Mouse (Mus musculus): ENCODE measurements around the gene Psme3. TPM values are rescaled to one million over a fixed set of nuclear protein-coding genes. Genes with fewer than 3 reads are reported as not detected.

Psme3 gene
- polyA plus RNA-seq, 1 experiment, result 89.9 TPM

DNA sequence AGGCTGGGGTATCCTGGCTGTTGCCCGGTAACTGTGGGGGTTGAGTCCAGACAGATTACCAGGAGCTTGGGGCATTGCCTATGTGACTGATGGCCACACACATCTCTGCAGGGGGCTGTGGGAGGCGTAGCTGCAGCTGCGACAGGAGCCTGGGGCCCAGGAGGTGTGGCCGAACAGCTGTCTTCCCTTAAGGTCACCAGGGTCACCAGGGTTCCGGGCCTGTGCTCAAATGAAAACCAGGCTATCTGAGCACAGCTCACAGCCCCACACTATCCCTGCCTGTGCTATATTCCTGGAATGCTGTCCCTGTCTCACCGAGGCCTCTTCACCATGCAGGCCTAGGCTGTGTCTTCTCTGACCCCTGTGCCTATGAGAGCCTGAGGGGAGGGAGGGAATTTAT, 18.5 kb downstream of the Psme3 start:
- Histone ChIP-seq H3K27me3 (ENCODE audit: control insufficient read depth, insufficient read depth, insufficient read length) (no peaks in the 10 kb centered on the region), H3ac (ENCODE audit: control insufficient read depth, insufficient read length, low read depth) (no peak overlapping the region), H3K4me3 (ENCODE audit: insufficient read depth, poor library complexity, severe bottlenecking) (no peak overlapping the region), H3K79me2 (ENCODE audit: control insufficient read depth, insufficient read depth) (no peaks in the 10 kb centered on the region), H3K36me3 (ENCODE audit: control insufficient read depth, insufficient read depth) (no peaks in the 10 kb centered on the region), H3K79me3 (ENCODE audit: low read depth) (no peaks in the 10 kb centered on the region)
- TF ChIP-seq FOSL1 (IDR thresholded peaks at IDR 0.05; ENCODE audit: insufficient read depth, low read length, poor library complexity, severe bottlenecking) (no peak), MYOD1 (IDR thresholded peaks at IDR 0.05; ENCODE audit: control insufficient read depth, insufficient read length, low read depth) (no peak), CTCF (IDR thresholded peaks at IDR 0.05; ENCODE audit: control insufficient read depth, insufficient read depth, insufficient read length) (no peak), CEBPB (IDR thresholded peaks at IDR 0.05; ENCODE audit: low read depth) (no peak), USF1 (IDR thresholded peaks at IDR 0.05; ENCODE audit: low read depth) (no peak), MYOG (IDR thresholded peaks at IDR 0.05; ENCODE audit: control insufficient read depth, extremely low read depth, insufficient read length) (no peak), MAX (IDR thresholded peaks at IDR 0.05) (no peak)

DNA sequence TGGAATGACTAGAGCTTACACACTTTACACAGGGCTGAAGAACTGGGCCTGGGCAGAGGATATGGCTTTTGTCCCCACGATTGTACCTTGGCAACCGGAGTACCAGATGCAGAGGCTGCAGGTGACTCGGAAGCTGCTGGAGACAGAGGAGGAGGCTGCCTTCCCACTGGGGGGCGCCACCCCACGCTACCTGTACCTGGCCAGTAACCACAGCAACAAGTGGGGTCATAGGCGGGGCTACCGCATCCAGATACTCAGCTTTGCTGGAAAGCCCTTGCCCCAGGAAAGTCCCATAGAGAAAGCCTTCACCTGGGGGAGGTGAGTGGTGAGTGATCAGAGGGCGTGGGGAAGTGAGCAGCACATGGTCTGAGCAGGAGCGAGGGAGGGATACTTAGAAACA, 19.7 kb downstream of the Psme3 start:
- Histone ChIP-seq H3K79me3 (ENCODE audit: low read depth) (no peaks in the 10 kb centered on the region), H3K36me3 (ENCODE audit: control insufficient read depth, insufficient read depth) (no peaks in the 10 kb centered on the region), H3K4me3 (ENCODE audit: insufficient read depth, poor library complexity, severe bottlenecking) (no peak overlapping the region), H3ac (ENCODE audit: control insufficient read depth, insufficient read length, low read depth) (no peak overlapping the region), H3K79me2 (ENCODE audit: control insufficient read depth, insufficient read depth) (no peaks in the 10 kb centered on the region), H3K27me3 (ENCODE audit: control insufficient read depth, insufficient read depth, insufficient read length) (no peaks in the 10 kb centered on the region)
- TF ChIP-seq FOSL1 (IDR thresholded peaks at IDR 0.05; ENCODE audit: insufficient read depth, low read length, poor library complexity, severe bottlenecking) (no peak), MYOD1 (IDR thresholded peaks at IDR 0.05; ENCODE audit: control insufficient read depth, insufficient read length, low read depth) (no peak), MYOG (IDR thresholded peaks at IDR 0.05; ENCODE audit: control insufficient read depth, extremely low read depth, insufficient read length) (no peak), CTCF (IDR thresholded peaks at IDR 0.05; ENCODE audit: control insufficient read depth, insufficient read depth, insufficient read length) (no peak), CEBPB (IDR thresholded peaks at IDR 0.05; ENCODE audit: low read depth) (no peak), MAX (IDR thresholded peaks at IDR 0.05) (no peak), USF1 (IDR thresholded peaks at IDR 0.05; ENCODE audit: low read depth) (no peak)

DNA sequence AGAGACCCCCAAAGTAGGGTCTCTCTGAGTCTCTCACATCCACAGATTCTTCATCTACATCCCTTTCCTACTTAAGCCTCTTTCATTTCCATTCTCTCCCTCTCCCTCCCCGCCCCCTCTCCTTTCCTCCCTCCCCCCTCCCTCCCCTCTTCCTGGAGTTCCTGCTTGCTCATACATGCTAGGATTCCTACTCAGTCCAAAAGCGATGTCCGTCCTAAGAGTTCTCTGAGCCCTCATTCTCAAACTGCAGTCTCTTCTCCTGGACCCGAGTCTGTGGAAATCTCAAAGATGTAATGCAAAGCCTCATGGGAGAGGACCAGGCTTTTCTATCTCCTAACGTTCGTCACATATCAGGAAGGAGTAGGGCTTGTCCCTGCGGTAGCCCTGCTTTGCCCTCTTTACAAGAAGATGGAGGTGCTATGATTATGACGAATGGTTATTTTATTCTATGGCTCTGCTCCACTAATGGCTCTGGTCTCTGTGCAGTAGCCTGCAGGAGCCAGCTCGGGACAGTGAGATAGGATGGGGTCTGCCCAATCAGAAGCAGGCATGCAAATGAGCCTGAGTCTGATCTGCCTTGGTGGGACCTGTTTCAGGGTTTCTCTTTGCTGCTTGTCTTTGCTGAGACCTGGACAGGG, 22.2 kb downstream of the Psme3 start:
- Histone ChIP-seq H3K27me3 (ENCODE audit: control insufficient read depth, insufficient read depth, insufficient read length) (peaks cover 4% of the 10 kb centered on the region), H3K4me3 (ENCODE audit: insufficient read depth, poor library complexity, severe bottlenecking) (no peak overlapping the region), H3K36me3 (ENCODE audit: control insufficient read depth, insufficient read depth) (no peaks in the 10 kb centered on the region), H3ac (ENCODE audit: control insufficient read depth, insufficient read length, low read depth) (peak overlapping the region; percentile 18), H3K79me2 (ENCODE audit: control insufficient read depth, insufficient read depth) (no peaks in the 10 kb centered on the region), H3K79me3 (ENCODE audit: low read depth) (no peaks in the 10 kb centered on the region)
- no peak for TF ChIP-seq CTCF (IDR thresholded peaks at IDR 0.05; ENCODE audit: control insufficient read depth, insufficient read depth, insufficient read length)
- TF ChIP-seq MAX (IDR thresholded peaks at IDR 0.05), result no peak
- TF ChIP-seq MYOD1 (IDR thresholded peaks at IDR 0.05; ENCODE audit: control insufficient read depth, insufficient read length, low read depth), result no peak
- TF ChIP-seq MYOG (IDR thresholded peaks at IDR 0.05; ENCODE audit: control insufficient read depth, extremely low read depth, insufficient read length), result no peak
- TF ChIP-seq FOSL1 (IDR thresholded peaks at IDR 0.05; ENCODE audit: insufficient read depth, low read length, poor library complexity, severe bottlenecking), result no peak
- TF ChIP-seq CEBPB (IDR thresholded peaks at IDR 0.05; ENCODE audit: low read depth), result no peak
- TF ChIP-seq USF1 (IDR thresholded peaks at IDR 0.05; ENCODE audit: low read depth), result no peak

GRCm38 (mm10) chr11:101347083-101347775, 31.2 kb downstream of the Psme3 start:
- H3K4me3 ChIP-seq (ENCODE audit: insufficient read depth, poor library complexity, severe bottlenecking), result no peak overlapping the region
- H3K27me3 ChIP-seq (ENCODE audit: control insufficient read depth, insufficient read depth, insufficient read length), result peaks cover 11% of the 10 kb centered on the region

GRCm38 (mm10) chr11:101348774-101349173, 32.8 kb downstream of the Psme3 start:
- no peak overlapping the region for H3ac ChIP-seq (ENCODE audit: control insufficient read depth, insufficient read length, low read depth)
- H3K36me3 ChIP-seq (ENCODE audit: control insufficient read depth, insufficient read depth), result no peaks in the 10 kb centered on the region
- H3K79me2 ChIP-seq (ENCODE audit: control insufficient read depth, insufficient read depth), result no peaks in the 10 kb centered on the region
- no peaks in the 10 kb centered on the region for H3K79me3 ChIP-seq (ENCODE audit: low read depth)
- no peak overlapping the region for H3K4me3 ChIP-seq (ENCODE audit: insufficient read depth, poor library complexity, severe bottlenecking)
- H3K27me3 ChIP-seq (ENCODE audit: control insufficient read depth, insufficient read depth, insufficient read length), result peaks cover 6% of the 10 kb centered on the region
- TF ChIP-seq FOSL1 (IDR thresholded peaks at IDR 0.05; ENCODE audit: insufficient read depth, low read length, poor library complexity, severe bottlenecking) (no peak), MAX (IDR thresholded peaks at IDR 0.05) (no peak), USF1 (IDR thresholded peaks at IDR 0.05; ENCODE audit: low read depth) (no peak), MYOD1 (IDR thresholded peaks at IDR 0.05; ENCODE audit: control insufficient read depth, insufficient read length, low read depth) (no peak), CTCF (IDR thresholded peaks at IDR 0.05; ENCODE audit: control insufficient read depth, insufficient read depth, insufficient read length) (no peak), CEBPB (IDR thresholded peaks at IDR 0.05; ENCODE audit: low read depth) (no peak), MYOG (IDR thresholded peaks at IDR 0.05; ENCODE audit: control insufficient read depth, extremely low read depth, insufficient read length) (no peak)

More at GRCm38 (mm10) chr11:101347083-101347775, 31.2 kb downstream of the Psme3 start:
- no peak overlapping the region for H3ac ChIP-seq (ENCODE audit: control insufficient read depth, insufficient read length, low read depth)
- no peaks in the 10 kb centered on the region for H3K79me2 ChIP-seq (ENCODE audit: control insufficient read depth, insufficient read depth)
- TF ChIP-seq MAX (IDR thresholded peaks at IDR 0.05) (no peak), CTCF (IDR thresholded peaks at IDR 0.05; ENCODE audit: control insufficient read depth, insufficient read depth, insufficient read length) (no peak), USF1 (IDR thresholded peaks at IDR 0.05; ENCODE audit: low read depth) (no peak), MYOD1 (IDR thresholded peaks at IDR 0.05; ENCODE audit: control insufficient read depth, insufficient read length, low read depth) (no peak), FOSL1 (IDR thresholded peaks at IDR 0.05; ENCODE audit: insufficient read depth, low read length, poor library complexity, severe bottlenecking) (no peak), CEBPB (IDR thresholded peaks at IDR 0.05; ENCODE audit: low read depth) (no peak), MYOG (IDR thresholded peaks at IDR 0.05; ENCODE audit: control insufficient read depth, extremely low read depth, insufficient read length) (no peak)
- no peaks in the 10 kb centered on the region for H3K36me3 ChIP-seq (ENCODE audit: control insufficient read depth, insufficient read depth)
- no peaks in the 10 kb centered on the region for H3K79me3 ChIP-seq (ENCODE audit: low read depth)

Data from C2C12 (cell line).